Mouse (Mus musculus) embryo, embryonic 11.5 days (tissue): ENCODE data around the gene Tctn3.

ENCODE experiments used
- DNase-seq: peaks from one replicate; pipeline ENCODE4 v3.0.0-alpha.2; 2012; ENCODE audit warnings: low read depth, low spot score

The Tctn3 gene

GRCm38 (mm10) chr19:40556029-40556428 is 56.0 kb downstream of the Tctn3 start:
- DNase-seq = no peak

- no peak for DNase-seq
Observed at GRCm38 (mm10) chr19:40555136-40555535, 56.9 kb downstream of the Tctn3 start.

GRCm38 (mm10) chr19:40554343-40554742 is 57.7 kb downstream of the Tctn3 start:
- DNase-seq = no peak

- DNase-seq = no peak
Observed at GRCm38 (mm10) chr19:40553849-40554248, 58.2 kb downstream of the Tctn3 start.

- DNase-seq = no peak
Observed at GRCm38 (mm10) chr19:40553014-40553789, 58.8 kb downstream of the Tctn3 start.

- no peak for DNase-seq
Observed at GRCm38 (mm10) chr19:40549516-40550135, 62.4 kb downstream of the Tctn3 start.

GRCm38 (mm10) chr19:40548796-40549515 is 63.1 kb downstream of the Tctn3 start:
- DNase-seq = peak; percentile 13

GRCm38 (mm10) chr19:40548386-40548785 is 63.6 kb downstream of the Tctn3 start:
- DNase-seq = no peak
